Mouse (Mus musculus) kidney, postnatal 14 days (tissue): ENCODE results near the gene Kbtbd4.

ENCODE experiments used
- DNase-seq: peaks from one replicate; pipeline ENCODE4 v3.0.0; 2022; ENCODE audit warnings: mixed read lengths

Gene Kbtbd4

GRCm38 (mm10) chr2:90960012-90960411, 55.5 kb downstream of the Kbtbd4 start:
- DNase-seq = no peak
